Mouse (Mus musculus) frontal cortex, adult 2 months (tissue): ENCODE results near the gene Gcm1. TPM values are rescaled to one million over a fixed set of nuclear protein-coding genes. Genes with fewer than 3 reads are reported as not detected.

Experiments used
- DNase-seq, 2 experiments: peaks; one replicate each; pipeline ENCODE4 v3.0.0; 2022; ENCODE audit warnings: low spot score in 1 of 2; ENCODE audit errors: extremely low spot score in 1 of 2
- polyA plus RNA-seq: library from polyadenylated mRNA; depleted of rRNA; stranded (reverse); fragments of >200 nt; gene quantifications from 2 replicates; pipeline ENCODE4 v1.2.3, GENCODE M21; 2012; rRNA removed

Gene Gcm1
- polyA plus RNA-seq = 0.08 TPM in 1 of 2 replicates, not detected in the other

- no peak for DNase-seq
Measured at GRCm38 (mm10) chr9:78051677-78052076, at the start of gene Gcm1. Gene Gcm1 (plus strand): TSS chr9:78051924.

GRCm38 (mm10) chr9:78003278-78003677 is 48.4 kb upstream of the Gcm1 start:
- DNase-seq = no peak

GRCm38 (mm10) chr9:78005481-78005880 is 46.2 kb upstream of the Gcm1 start:
- no peak for DNase-seq

- peak in 1 of 2 experiments; percentile 80 for DNase-seq
Measured at GRCm38 (mm10) chr9:78006209-78007001, 45.3 kb upstream of the Gcm1 start.

GRCm38 (mm10) chr9:78009382-78009781 is 42.3 kb upstream of the Gcm1 start:
- DNase-seq = no peak

GRCm38 (mm10) chr9:78010187-78010586 is 41.5 kb upstream of the Gcm1 start:
- no peak for DNase-seq

- DNase-seq = no peak
Measured at GRCm38 (mm10) chr9:78010707-78011106, 41.0 kb upstream of the Gcm1 start.

GRCm38 (mm10) chr9:78012066-78012465 is 39.7 kb upstream of the Gcm1 start:
- DNase-seq = no peak

- no peak for DNase-seq
Measured at GRCm38 (mm10) chr9:78012681-78013080, 39.0 kb upstream of the Gcm1 start.

GRCm38 (mm10) chr9:78013813-78014212 is 37.9 kb upstream of the Gcm1 start:
- no peak for DNase-seq

GRCm38 (mm10) chr9:78015816-78016215 is 35.9 kb upstream of the Gcm1 start:
- no peak for DNase-seq

GRCm38 (mm10) chr9:78016288-78016687 is 35.4 kb upstream of the Gcm1 start:
- no peak for DNase-seq

GRCm38 (mm10) chr9:78021256-78021655 is 30.5 kb upstream of the Gcm1 start:
- DNase-seq = no peak

- no peak for DNase-seq
Measured at GRCm38 (mm10) chr9:78022187-78022945, 29.4 kb upstream of the Gcm1 start.

GRCm38 (mm10) chr9:78024823-78025222 is 26.9 kb upstream of the Gcm1 start:
- DNase-seq = peak; percentile 37 to 85

GRCm38 (mm10) chr9:78027099-78027498 is 24.6 kb upstream of the Gcm1 start:
- no peak for DNase-seq

GRCm38 (mm10) chr9:78030835-78031456 is 20.8 kb upstream of the Gcm1 start:
- DNase-seq = no peak

- DNase-seq = no peak
Measured at GRCm38 (mm10) chr9:78032930-78033329, 18.8 kb upstream of the Gcm1 start.

GRCm38 (mm10) chr9:78035296-78035695 is 16.4 kb upstream of the Gcm1 start:
- DNase-seq = no peak

- no peak for DNase-seq
Measured at GRCm38 (mm10) chr9:78035831-78036230, 15.9 kb upstream of the Gcm1 start.

GRCm38 (mm10) chr9:78038755-78039489 is 12.8 kb upstream of the Gcm1 start:
- DNase-seq = peak; percentile 49 to 86
